Mouse (Mus musculus) hindbrain, embryonic 11.5 days (tissue): Measurements from ENCODE around the gene B3gntl1. TPM values are rescaled to one million over a fixed set of nuclear protein-coding genes. Genes with fewer than 3 reads are reported as not detected.
"Not testable (repeated sequence)": the region's sequence is repeated elsewhere in the genome, so short reads cannot be mapped to it uniquely, and the experiment has no call there.

Experiments
- ATAC-seq: fragments of 200-750 bp; cut with Nextera tagmentation; 2 replicates; pipeline ENCODE4 v1.8.0; 2017; ENCODE audit warnings: mild to moderate bottlenecking, moderate TSS enrichment, moderate library complexity; ENCODE audit not compliant: low FRiP score
- DNase-seq: peaks from one replicate; pipeline ENCODE4 v3.0.0-alpha.2; 2015; ENCODE audit warnings: low spot score
- H3K27ac ChIP-seq: fragments of 300-500 bp; sonication (generic); 2 replicates; pipeline ENCODE4 v1.5.1; 2014; ENCODE audit warnings: mild to moderate bottlenecking, low read depth, low read length
- H3K27me3 ChIP-seq: fragments of 300-500 bp; sonication (generic); 2 replicates; pipeline ENCODE4 v1.6.1; 2014; ENCODE audit warnings: mild to moderate bottlenecking, low read length, moderate library complexity, mixed read lengths; ENCODE audit not compliant: control insufficient read depth, insufficient read depth
- H3K36me3 ChIP-seq: fragments of 300-500 bp; sonication (generic); 2 replicates; pipeline ENCODE4 v1.6.1; 2014; ENCODE audit warnings: mild to moderate bottlenecking, low read length, moderate library complexity, mixed read lengths; ENCODE audit not compliant: control insufficient read depth, insufficient read depth
- H3K4me1 ChIP-seq: fragments of 300-500 bp; sonication (generic); replicated peaks from 2 replicates; pipeline ENCODE4 v1.6.1; 2014; ENCODE audit warnings: low read length, mixed read lengths; ENCODE audit not compliant: control insufficient read depth, insufficient read depth
- H3K4me2 ChIP-seq: fragments of 300-500 bp; sonication (generic); replicated peaks from 2 replicates; pipeline ENCODE4 v1.6.1; 2014; ENCODE audit warnings: mild to moderate bottlenecking, low read depth, low read length
- H3K4me3 ChIP-seq: fragments of 300-500 bp; sonication (generic); 2 replicates; pipeline ENCODE4 v1.5.1; 2014; ENCODE audit warnings: low read depth, low read length
- H3K9ac ChIP-seq: fragments of 300-500 bp; sonication (generic); 2 replicates; pipeline ENCODE4 v1.6.1; 2014; ENCODE audit warnings: low read depth, low read length
- H3K9me3 ChIP-seq: fragments of 300-500 bp; sonication (generic); 2 replicates; pipeline ENCODE4 v1.6.1; 2016; ENCODE audit warnings: low read length; ENCODE audit not compliant: control insufficient read depth
- WGBS: fragments of 180-500 bp; shearing (Covaris S2); extraction: QIAGEN DNeasy Blood & Tissue Kit; methylation state at CpG from one replicate; pipeline ENCODE4 v1.1.7; 2014; 5-methylcytosine and 5-hydroxymethylcytosine counted together
- polyA plus RNA-seq: library from polyadenylated mRNA; unstranded; fragments of >200 nt; fragmentation: Nextera tagmentation; extraction: Ambion mirVana; gene quantifications from 2 replicates; pipeline ENCODE4 v1.2.1, GENCODE M21; 2014

The B3gntl1 gene
- polyA plus RNA-seq, 1 experiment from 2014 or later = 4.1 TPM

- Histone ChIP-seq H3K4me1 (0 out of 2 replicates have a peak, but pooled peaks cover 2% of the 10 kb centered on the region), H3K27me3 (no peaks in the 10 kb centered on the region), H3K27ac (peak overlapping the region; percentile 81), H3K4me2 (peak overlapping the region; percentile 78), H3K9ac (peak overlapping the region; percentile 77), H3K4me3 (peak overlapping the region; percentile 67), H3K36me3 (no peaks in the 10 kb centered on the region), H3K9me3 (no peaks in the 10 kb centered on the region)
- DNase-seq (no peak), ATAC-seq (peak; percentile 63)
- 3% methylated on average over 22 of the region's 22 CpGs for WGBS
Observed at GRCm38 (mm10) chr11:121672312-121672989, 502 bp downstream of the B3gntl1 start.

GRCm38 (mm10) chr11:121670926-121671325 lies 2.0 kb downstream of the B3gntl1 start:
- Histone ChIP-seq H3K27me3 (no peaks in the 10 kb centered on the region), H3K4me1 (0 out of 2 replicates have a peak, but pooled peaks cover 2% of the 10 kb centered on the region), H3K9ac (no peak overlapping the region), H3K9me3 (no peaks in the 10 kb centered on the region), H3K4me2 (no peak overlapping the region), H3K27ac (no peak overlapping the region), H3K4me3 (no peak overlapping the region), H3K36me3 (no peaks in the 10 kb centered on the region)
- DNase-seq (no peak), ATAC-seq (no peak)
- 95% methylated on average over 5 of the region's 5 CpGs for WGBS

GRCm38 (mm10) chr11:121668776-121669175 lies 4.2 kb downstream of the B3gntl1 start:
- Histone ChIP-seq H3K27ac (no peak overlapping the region), H3K9ac (no peak overlapping the region), H3K4me1 (0 out of 2 replicates have a peak, but pooled peaks cover 2% of the 10 kb centered on the region), H3K9me3 (no peaks in the 10 kb centered on the region), H3K36me3 (no peaks in the 10 kb centered on the region), H3K4me2 (no peak overlapping the region), H3K4me3 (no peak overlapping the region), H3K27me3 (no peaks in the 10 kb centered on the region)
- ATAC-seq (no peak), DNase-seq (no peak)
- WGBS = 90% methylated on average over 5 of the region's 5 CpGs

- 93% methylated on average over 4 of the region's 4 CpGs for WGBS
- H3K27me3 ChIP-seq = no peaks in the 10 kb centered on the region
- no peak overlapping the region for H3K27ac ChIP-seq
- no peak overlapping the region for H3K4me2 ChIP-seq
- H3K9me3 ChIP-seq = no peaks in the 10 kb centered on the region
- H3K9ac ChIP-seq = no peak overlapping the region
- ATAC-seq (no peak), DNase-seq (no peak)
- H3K4me1 ChIP-seq = no peaks in the 10 kb centered on the region
- H3K4me3 ChIP-seq = no peak overlapping the region
- H3K36me3 ChIP-seq = no peaks in the 10 kb centered on the region
Observed at GRCm38 (mm10) chr11:121667541-121667940, 5.4 kb downstream of the B3gntl1 start.

- Histone ChIP-seq H3K36me3 (no peaks in the 10 kb centered on the region), H3K9me3 (no peaks in the 10 kb centered on the region), H3K4me3 (no peak overlapping the region), H3K4me1 (no peaks in the 10 kb centered on the region), H3K9ac (no peak overlapping the region), H3K27me3 (no peaks in the 10 kb centered on the region), H3K27ac (no peak overlapping the region), H3K4me2 (no peak overlapping the region)
- no peak for ATAC-seq
- no peak for DNase-seq
- 96% methylated on average over 2 of the region's 2 CpGs for WGBS
Observed at GRCm38 (mm10) chr11:121661116-121661515, 11.8 kb downstream of the B3gntl1 start.

- not testable (repeated sequence) for DNase-seq, H3K9me3 ChIP-seq, H3K27me3 ChIP-seq, H3K9ac ChIP-seq, H3K36me3 ChIP-seq, ATAC-seq, H3K4me1 ChIP-seq, H3K27ac ChIP-seq, H3K4me2 ChIP-seq, H3K4me3 ChIP-seq
- WGBS = 94% methylated on average over 2 of the region's 2 CpGs
Observed at GRCm38 (mm10) chr11:121660604-121661003, 12.3 kb downstream of the B3gntl1 start.

GRCm38 (mm10) chr11:121658151-121658550 lies 14.8 kb downstream of the B3gntl1 start:
- Histone ChIP-seq H3K9me3 (no peaks in the 10 kb centered on the region), H3K4me3 (no peak overlapping the region), H3K27me3 (no peaks in the 10 kb centered on the region), H3K9ac (no peak overlapping the region), H3K4me1 (no peaks in the 10 kb centered on the region), H3K27ac (no peak overlapping the region), H3K36me3 (no peaks in the 10 kb centered on the region), H3K4me2 (no peak overlapping the region)
- 67% methylated on average over 1 of the region's 1 CpGs for WGBS
- ATAC-seq (no peak), DNase-seq (no peak)

- H3K36me3 ChIP-seq = no peaks in the 10 kb centered on the region
- WGBS = 82% methylated on average over 6 of the region's 6 CpGs
Observed at GRCm38 (mm10) chr11:121655807-121656511, 17.0 kb downstream of the B3gntl1 start.

More at GRCm38 (mm10) chr11:121655807-121656511, 17.0 kb downstream of the B3gntl1 start:
- H3K4me3 ChIP-seq = no peak overlapping the region
- H3K9me3 ChIP-seq = no peaks in the 10 kb centered on the region
- H3K4me2 ChIP-seq = no peak overlapping the region
- no peaks in the 10 kb centered on the region for H3K27me3 ChIP-seq
- ATAC-seq = no peak
- no peak overlapping the region for H3K9ac ChIP-seq
- no peak for DNase-seq
- no peaks in the 10 kb centered on the region for H3K4me1 ChIP-seq
- no peak overlapping the region for H3K27ac ChIP-seq
